Mouse (Mus musculus) thymus, adult 2 months (tissue): ENCODE results near the gene Sema4f. TPM values are rescaled to one million over a fixed set of nuclear protein-coding genes. Genes with fewer than 3 reads are reported as not detected.

Experiments
- DNase-seq: peaks from one replicate; pipeline ENCODE4 v3.0.0; 2021
- H3K27ac ChIP-seq: fragments of 200-500 bp; 2 replicates; pipeline ENCODE4 v1.5.1; 2012; ENCODE audit warnings: low read length, control low read depth; ENCODE audit not compliant: control insufficient read depth, insufficient read depth
- H3K27me3 ChIP-seq: fragments of 200-500 bp; 2 replicates; pipeline ENCODE4 v1.6.1; 2012; ENCODE audit warnings: mild to moderate bottlenecking, low read length, moderate library complexity, mixed read lengths; ENCODE audit not compliant: control insufficient read depth, insufficient read depth
- H3K36me3 ChIP-seq: fragments of 200-500 bp; 2 replicates; pipeline ENCODE4 v1.6.1; 2012; ENCODE audit warnings: mild to moderate bottlenecking, low read length, moderate library complexity; ENCODE audit not compliant: control insufficient read depth, insufficient read depth
- H3K4me1 ChIP-seq: fragments of 200-500 bp; replicated peaks from 2 replicates; pipeline ENCODE4 v1.6.1; 2012; ENCODE audit warnings: low read length; ENCODE audit not compliant: control insufficient read depth, insufficient read depth
- H3K4me3 ChIP-seq: fragments of 200-500 bp; 2 replicates; pipeline ENCODE4 v1.5.1; 2012; ENCODE audit warnings: mild to moderate bottlenecking, low read length, control low read depth, moderate library complexity; ENCODE audit not compliant: control insufficient read depth, insufficient read depth
- CTCF ChIP-seq: fragments of 200-500 bp; IDR thresholded peaks from 2 replicates; pipeline ENCODE4 v1.5.1; 2012; ENCODE audit warnings: mild to moderate bottlenecking, control low read depth, low read length, moderate library complexity, borderline replicate concordance; ENCODE audit not compliant: control insufficient read depth, poor library complexity, insufficient read depth; ENCODE audit errors: extremely low read depth
- POLR2A ChIP-seq: fragments of 200-500 bp; IDR thresholded peaks from 2 replicates; pipeline ENCODE4 v1.6.1; 2012; ENCODE audit warnings: mild to moderate bottlenecking, low read length, control low read depth, moderate library complexity; ENCODE audit not compliant: control insufficient read depth, poor library complexity, insufficient read depth; ENCODE audit errors: extremely low read depth
- WGBS: fragments of 180-500 bp; shearing (Covaris S2); methylation state at CpG from one replicate; pipeline ENCODE4 v1.1.7; 2018; 5-methylcytosine and 5-hydroxymethylcytosine counted together
- polyA plus RNA-seq: library from polyadenylated mRNA; depleted of rRNA; stranded (reverse); fragments of >200 nt; gene quantifications from 2 replicates; pipeline ENCODE4 v1.2.3, GENCODE M21; 2012

The Sema4f gene
- polyA plus RNA-seq, 1 experiment = 3.3 TPM

DNA sequence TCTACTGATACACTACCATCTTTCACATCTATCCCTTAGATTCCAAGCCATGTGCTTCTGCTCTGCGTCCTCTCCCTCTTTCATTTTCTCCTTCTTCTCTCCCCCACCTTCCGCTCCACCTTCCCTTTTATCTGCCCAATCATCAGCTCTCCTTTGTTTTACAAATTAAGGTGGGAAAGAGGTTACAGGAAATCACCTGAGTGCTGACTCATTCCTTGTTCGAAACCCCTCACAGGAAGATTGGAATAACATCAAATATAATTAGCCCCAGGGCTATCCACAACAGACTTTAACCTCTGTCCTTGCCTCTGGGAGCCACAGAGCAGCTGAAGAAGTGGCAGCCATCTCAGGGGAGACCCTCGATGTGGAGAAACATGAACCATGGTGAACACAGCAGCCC, 53.7 kb downstream of the Sema4f start:
- DNase-seq = no peak
- Histone ChIP-seq H3K4me3 (no peak overlapping the region), H3K27me3 (no peaks in the 10 kb centered on the region), H3K27ac (no peak overlapping the region), H3K36me3 (no peaks in the 10 kb centered on the region), H3K4me1 (peaks cover 4% of the 10 kb centered on the region)
- WGBS = 75% methylated on average over 4 of the region's 4 CpGs
- TF ChIP-seq POLR2A (no peak), CTCF (no peak)

DNA sequence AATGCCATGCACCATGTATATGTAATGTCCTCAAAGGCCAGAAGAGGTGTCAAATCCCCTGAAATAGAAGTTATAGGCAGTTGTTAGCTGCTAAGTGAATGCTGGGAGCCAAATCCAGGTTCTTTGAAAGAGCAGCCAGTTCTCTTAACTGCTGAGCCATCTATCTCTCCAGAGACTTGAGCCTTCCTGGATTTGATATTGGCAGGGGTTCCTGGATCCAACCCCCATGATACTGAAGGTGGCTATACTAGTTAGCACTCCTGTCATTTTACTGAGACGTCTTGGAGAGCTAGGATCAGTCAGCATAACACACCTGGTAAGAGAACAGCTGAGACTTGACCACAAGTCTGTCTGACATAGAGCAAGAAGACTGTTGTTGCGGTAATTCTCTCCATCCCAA, 54.1 kb downstream of the Sema4f start:
- TF ChIP-seq CTCF = no peak
- no peak for TF ChIP-seq POLR2A
- H3K4me1 ChIP-seq = peaks cover 4% of the 10 kb centered on the region
- WGBS = 77% methylated on average over 2 of the region's 2 CpGs

DNA sequence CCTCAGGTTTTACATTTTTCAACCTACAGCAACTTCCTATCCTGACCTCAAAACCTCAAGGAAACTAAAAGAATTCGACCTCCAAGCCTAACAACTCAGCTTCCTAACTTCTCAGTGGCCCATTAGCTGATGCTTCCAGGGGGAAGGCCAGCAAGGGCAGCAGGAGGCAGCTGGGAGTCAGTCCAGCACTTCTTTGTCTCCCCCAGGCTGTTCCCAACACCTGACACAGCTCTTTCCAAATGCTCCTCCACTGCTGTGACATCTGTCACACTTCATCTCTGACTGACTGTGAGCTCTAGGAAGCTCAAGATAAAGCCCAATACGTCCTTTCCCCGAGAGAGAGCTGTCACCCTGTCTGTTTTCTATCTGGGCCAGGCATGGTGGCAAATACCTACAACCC, 55.0 kb downstream of the Sema4f start:
- DNase-seq = no peak
- WGBS = 33% methylated on average over 3 of the region's 3 CpGs
- TF ChIP-seq POLR2A = no peak
- no peak for TF ChIP-seq CTCF
- no peaks in the 10 kb centered on the region for H3K4me1 ChIP-seq
- H3K4me3 ChIP-seq = no peak overlapping the region
- no peaks in the 10 kb centered on the region for H3K36me3 ChIP-seq
- H3K27ac ChIP-seq = no peak overlapping the region
- H3K27me3 ChIP-seq = no peaks in the 10 kb centered on the region

More for the DNA sequence above, 54.1 kb downstream of the Sema4f start:
- Histone ChIP-seq H3K36me3 (no peaks in the 10 kb centered on the region), H3K27me3 (no peaks in the 10 kb centered on the region), H3K4me3 (no peak overlapping the region), H3K27ac (no peak overlapping the region)
- DNase-seq = no peak

DNA sequence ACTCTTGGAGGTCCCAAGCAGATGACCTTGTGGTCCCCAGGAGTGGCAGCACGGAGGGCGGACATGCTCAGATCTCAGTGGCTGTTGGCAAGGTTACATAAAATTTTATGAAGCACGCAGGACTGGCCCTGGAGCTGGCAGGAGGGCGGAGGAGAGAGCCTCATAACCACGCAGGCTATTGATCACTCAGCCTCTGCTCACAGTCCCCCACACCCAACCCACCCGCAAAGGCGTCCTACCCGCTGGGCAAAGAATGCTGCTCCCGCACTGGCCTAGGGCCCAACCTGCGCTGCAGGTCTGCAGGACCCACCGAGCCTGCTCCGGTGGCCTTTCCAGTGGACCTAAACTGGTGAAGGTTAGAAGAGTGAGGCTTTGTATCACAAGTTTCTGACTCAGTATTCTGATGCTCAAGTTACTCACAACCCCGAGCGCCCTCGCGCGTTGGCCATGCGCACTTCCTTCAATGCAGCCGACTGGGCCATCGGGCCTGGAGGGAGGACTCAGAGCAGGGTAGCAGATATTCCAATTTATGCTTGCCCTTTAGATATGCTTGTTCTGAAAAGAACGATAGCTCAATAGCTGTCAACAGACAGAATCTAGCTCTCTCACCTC, 58.0 kb downstream of the Sema4f start:
- WGBS = 65% methylated on average over 21 of the region's 21 CpGs
- no peak overlapping the region for H3K4me3 ChIP-seq
- H3K4me1 ChIP-seq = no peaks in the 10 kb centered on the region
- TF ChIP-seq POLR2A = no peak
- peak; percentile 62; the same call in 1 of the 2 replicates for TF ChIP-seq CTCF
- peak; percentile 52 for DNase-seq
- H3K27ac ChIP-seq = no peak overlapping the region
- no peaks in the 10 kb centered on the region for H3K27me3 ChIP-seq
- H3K36me3 ChIP-seq = no peaks in the 10 kb centered on the region

DNA sequence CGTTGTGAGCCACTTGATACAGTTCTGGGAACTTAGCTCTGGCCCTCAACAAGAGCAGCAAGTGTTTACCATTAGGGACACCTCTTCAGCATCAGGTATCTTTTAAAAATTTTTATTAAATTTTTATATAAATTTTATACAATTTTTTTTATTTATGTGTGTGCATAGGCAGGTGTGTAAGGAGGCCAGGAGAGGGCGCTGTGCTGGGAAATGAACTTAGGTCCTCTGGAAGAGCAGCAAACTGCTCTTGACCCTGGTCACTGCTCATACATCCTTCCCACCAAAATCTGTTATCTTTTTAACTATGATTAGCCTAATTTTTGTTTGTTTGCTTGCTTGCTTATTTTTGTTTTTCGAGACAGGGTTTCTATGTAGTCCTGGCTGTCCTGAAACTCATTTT, 58.8 kb downstream of the Sema4f start:
- Histone ChIP-seq H3K36me3 (no peaks in the 10 kb centered on the region), H3K27ac (no peak overlapping the region), H3K4me3 (no peak overlapping the region), H3K27me3 (no peaks in the 10 kb centered on the region), H3K4me1 (peaks cover under 1% of the 10 kb centered on the region; the same call in 1 of the 2 replicates)
- DNase-seq = peak; percentile 22
- TF ChIP-seq POLR2A = no peak
- TF ChIP-seq CTCF = no peak
- 90% methylated on average over 3 of the region's 3 CpGs for WGBS

DNA sequence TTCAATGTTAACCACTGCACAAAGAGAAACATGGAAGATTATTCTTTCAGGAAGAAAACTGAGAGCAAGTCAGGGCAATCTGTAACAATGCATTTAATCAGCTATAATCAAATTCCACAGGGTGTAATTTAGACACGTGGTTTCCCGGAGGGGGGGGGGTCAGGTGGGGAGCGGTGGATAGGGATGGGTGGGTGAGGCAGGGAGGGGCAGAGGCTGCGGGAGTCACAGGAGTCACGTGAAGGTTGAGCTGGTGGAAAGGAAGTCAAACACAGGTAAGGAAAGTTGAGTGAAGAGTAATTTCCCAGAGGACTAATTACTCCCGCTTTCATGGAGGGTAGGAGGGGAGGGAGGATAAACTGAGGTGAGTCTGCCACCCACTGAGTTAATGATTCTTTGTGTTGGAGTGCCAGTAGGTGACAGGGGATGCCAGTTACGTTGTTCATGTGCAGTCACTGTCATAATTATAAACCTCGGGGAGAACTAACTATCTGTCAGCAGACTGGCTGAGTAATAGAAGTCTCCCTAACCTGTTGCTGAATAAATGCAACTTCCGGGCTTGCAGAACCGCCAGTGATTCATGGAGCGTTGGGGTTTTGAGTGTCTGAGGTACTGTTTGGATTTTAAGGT, 60.0 kb downstream of the Sema4f start:
- 86% methylated on average over 11 of the region's 11 CpGs for WGBS
- no peaks in the 10 kb centered on the region for H3K27me3 ChIP-seq
- TF ChIP-seq POLR2A = no peak
- TF ChIP-seq CTCF = no peak
- H3K27ac ChIP-seq = no peak overlapping the region
- H3K4me1 ChIP-seq = peaks cover 8% of the 10 kb centered on the region
- H3K4me3 ChIP-seq = no peak overlapping the region
- DNase-seq = no peak
- H3K36me3 ChIP-seq = no peaks in the 10 kb centered on the region
